Mouse (Mus musculus): ENCODE data around the gene Xxylt1. TPM values are rescaled to one million over a fixed set of nuclear protein-coding genes. Genes with fewer than 3 reads are reported as not detected.

The Xxylt1 gene
- total RNA-seq, 2 experiments from 2014 or later, result 22.2 to 22.6 TPM

DNA sequence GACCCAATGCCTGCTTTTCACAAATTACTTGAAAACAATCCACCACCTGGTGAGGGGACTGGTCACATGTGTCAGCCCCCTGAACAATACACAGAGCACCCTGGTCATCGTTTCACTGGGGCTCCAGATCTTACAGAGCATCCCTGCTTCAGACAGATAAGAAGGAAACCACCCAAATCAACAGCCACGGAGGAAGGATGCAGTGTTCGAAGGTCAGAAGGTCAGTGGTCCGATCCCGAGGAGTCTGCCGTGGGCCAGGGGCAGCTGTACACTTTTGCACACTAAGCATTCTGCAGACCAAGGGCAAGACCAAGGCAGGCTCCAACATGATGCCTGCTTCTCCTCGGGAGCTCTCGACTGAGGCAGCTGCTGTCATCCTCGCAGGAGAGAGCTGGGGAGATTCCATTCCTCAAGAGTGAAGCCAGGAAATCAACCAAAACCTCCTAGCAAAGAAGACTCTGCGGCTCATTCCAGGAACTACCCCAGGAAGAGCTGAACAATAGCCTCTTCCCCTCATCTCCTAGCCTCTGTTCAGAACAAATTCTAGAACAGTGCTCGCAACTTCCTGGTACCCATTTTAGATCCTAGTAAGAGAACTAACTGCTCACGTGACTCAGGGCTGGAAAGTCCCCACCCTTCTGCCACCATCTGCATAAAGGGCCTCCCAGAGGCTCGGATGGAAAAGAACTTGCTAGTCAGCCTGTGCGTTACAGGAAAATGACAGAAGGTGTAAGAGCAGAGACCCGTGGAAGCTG is 14.7 kb downstream of the Xxylt1 start:
- intact Hi-C loops (cut with DNase I), result loop anchor here (5.0 kb wide), 1 partner anchor 89 kb away; no protein-coding TSS in a partner anchor

DNA sequence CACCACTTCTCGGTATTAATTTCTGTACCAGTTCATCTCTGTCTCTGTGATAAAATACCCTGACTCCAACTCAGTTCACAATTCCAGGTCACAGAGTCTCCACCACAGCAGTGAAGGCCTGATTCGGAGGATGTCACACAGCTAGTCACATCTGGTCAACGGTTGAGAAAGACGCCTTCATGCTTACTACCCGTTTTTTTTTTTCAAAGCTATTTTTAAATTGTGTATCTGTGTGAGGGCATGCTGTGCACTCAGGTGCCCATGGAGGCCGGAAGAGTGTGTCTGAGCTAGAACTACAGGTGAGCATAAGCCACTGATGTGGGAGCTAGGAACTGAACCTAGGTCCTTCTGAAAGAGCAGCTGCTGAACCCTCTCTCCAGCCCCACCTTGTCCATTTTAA is 16.4 kb downstream of the Xxylt1 start:
- DNase-seq (ENCODE audit: extremely low spot score in 1 of 2, low spot score in 2 of 2), result no peak
- intact Hi-C loops (cut with DNase I), result loop anchor here (5.0 kb wide), 1 partner anchor 87 kb away; no protein-coding TSS in a partner anchor

More for the DNA sequence above, 14.7 kb downstream of the Xxylt1 start:
- peak in 1 of 2 experiments; percentile 32 for DNase-seq (ENCODE audit: extremely low spot score in 1 of 2, low spot score in 2 of 2)

DNA sequence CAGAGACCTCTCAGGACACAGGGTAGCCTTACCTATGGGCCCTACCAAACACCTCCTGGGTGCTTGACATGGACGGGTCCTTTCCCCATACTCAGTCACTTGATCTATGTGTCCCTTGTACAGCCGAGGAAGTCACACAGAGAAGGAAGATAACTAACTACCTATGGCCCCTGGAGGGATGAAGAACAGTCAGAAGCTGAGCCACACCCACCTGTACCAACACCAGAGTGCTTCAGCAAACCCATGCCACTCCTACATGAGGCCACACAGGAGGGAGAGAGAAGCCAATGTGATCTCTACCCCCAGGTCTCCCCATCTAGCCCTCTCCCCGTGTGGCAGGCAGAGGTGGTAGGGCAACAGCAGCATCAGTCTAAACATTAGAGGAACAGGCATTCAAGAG is 18.3 kb downstream of the Xxylt1 start:
- intact Hi-C loops (cut with DNase I), result no loop called here
- DNase-seq (ENCODE audit: extremely low spot score in 1 of 2, low spot score in 2 of 2), result no peak

DNA sequence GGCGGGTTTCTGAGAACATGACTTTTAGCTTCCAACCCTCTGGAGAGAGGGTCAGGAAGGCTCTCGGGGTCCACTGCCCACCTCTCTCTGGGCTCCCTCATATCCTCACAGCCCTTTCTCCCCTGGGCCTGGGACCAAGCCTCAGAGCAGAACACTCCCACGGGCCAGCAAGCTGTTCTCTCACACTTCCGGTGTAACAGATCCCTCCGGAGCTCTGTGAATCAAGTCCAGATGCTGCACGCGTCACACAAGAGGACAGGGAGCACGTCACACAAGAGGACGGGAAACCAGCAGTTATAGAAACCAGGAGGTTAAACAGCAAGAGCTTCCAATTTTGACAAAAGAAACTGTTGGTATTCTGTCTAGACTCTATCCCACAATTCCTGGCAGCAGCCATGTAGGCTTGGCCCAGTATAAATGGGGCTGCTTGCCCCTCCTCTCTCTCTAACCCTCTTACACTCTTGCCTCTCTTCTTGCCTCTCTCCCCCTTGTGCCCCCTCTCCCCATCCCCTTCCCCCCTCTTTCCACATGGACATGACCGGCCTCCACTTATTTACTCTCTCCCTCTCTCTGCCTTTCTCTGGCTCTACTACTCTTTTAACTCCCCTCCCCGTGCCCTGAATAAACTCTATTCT is 19.9 kb downstream of the Xxylt1 start:
- intact Hi-C loops (cut with DNase I), result no loop called here
- peak in 1 of 2 experiments; percentile 66 for DNase-seq (ENCODE audit: extremely low spot score in 1 of 2, low spot score in 2 of 2)

DNA sequence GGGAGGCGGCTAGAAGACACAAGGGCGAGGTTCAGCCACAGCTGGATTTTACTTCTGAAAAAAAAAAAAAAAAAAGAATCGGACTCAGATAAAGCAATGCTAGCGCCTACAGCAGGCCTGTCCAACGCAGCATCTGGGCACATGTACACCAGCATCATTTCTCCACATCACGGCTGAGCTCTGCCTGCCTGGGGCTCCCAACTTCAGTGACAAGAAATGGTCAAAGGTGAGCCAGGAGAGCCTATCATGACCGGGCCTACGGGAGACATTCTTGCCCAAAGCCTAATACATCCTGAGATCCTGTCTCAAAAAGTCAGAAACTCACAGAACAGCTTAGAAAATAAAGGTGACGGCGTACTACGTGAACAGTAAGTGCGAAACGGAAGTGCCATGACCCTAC is 20.5 kb downstream of the Xxylt1 start:
- DNase-seq (ENCODE audit: extremely low spot score in 1 of 2, low spot score in 2 of 2), result no peak
- intact Hi-C loops (cut with DNase I), result no loop called here

DNA sequence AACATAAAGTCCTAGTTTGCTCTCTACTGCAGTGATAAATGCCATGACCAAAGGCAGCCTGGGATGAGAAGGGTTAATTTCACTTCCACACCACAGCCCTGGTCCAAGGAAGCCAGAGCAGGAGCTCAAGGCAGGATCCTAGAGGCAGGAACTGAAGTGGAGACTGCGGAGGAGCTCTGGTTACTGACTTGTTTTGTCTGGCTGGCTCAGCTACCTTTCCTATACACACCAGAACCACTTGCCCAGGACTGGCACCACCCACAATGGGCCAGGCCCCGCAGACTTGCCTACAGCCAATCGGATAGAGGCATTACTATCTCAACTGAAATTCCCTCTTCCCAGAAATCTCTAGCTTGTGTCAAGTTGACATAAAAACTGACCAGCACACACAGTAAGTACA is 21.0 kb downstream of the Xxylt1 start:
- DNase-seq (ENCODE audit: extremely low spot score in 1 of 2, low spot score in 2 of 2), result no peak
- intact Hi-C loops (cut with DNase I), result no loop called here

DNA sequence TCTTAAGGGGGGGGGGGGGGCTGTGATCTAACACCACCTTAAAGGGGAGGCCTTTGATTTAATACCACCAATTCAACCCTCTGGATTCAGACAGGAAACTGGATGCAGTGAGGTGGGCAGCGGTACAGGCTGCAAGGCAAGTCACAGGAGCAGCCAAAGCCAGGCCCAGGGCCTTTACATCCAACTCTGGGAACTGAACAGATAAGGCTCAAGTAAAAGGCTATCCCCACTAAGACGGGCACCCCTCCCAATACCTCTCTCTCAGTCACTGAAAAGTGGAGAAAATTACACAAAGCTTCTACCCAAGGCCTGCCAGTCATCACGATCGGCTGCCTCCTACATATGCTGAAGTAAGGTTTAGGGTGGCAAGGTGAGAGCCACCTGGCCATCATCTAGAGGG is 21.5 kb downstream of the Xxylt1 start:
- DNase-seq (ENCODE audit: extremely low spot score in 1 of 2, low spot score in 2 of 2), result no peak
- intact Hi-C loops (cut with DNase I), result no loop called here

DNA sequence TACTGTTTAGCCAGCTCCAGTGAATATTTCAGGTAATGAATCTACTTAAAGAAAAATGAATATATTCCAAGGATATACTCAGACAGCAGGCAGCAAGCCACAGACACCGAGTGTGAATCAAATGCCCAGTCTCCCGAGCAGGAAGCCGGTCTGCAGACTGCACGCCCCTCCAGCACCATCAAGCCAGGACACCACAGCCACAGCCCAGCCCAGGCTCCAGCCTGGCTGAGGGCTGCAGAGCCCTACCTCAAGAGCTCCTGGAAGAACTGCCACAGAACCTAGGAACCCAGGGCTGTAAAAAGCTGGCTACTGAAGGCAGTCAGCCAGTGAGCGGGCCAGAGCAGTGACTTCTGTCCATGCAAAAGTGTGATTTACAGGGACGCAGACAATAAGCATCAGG is 28.4 kb downstream of the Xxylt1 start:
- intact Hi-C loops (cut with DNase I), result no loop called here
- DNase-seq (ENCODE audit: extremely low spot score in 1 of 2, low spot score in 2 of 2), result no peak

DNA sequence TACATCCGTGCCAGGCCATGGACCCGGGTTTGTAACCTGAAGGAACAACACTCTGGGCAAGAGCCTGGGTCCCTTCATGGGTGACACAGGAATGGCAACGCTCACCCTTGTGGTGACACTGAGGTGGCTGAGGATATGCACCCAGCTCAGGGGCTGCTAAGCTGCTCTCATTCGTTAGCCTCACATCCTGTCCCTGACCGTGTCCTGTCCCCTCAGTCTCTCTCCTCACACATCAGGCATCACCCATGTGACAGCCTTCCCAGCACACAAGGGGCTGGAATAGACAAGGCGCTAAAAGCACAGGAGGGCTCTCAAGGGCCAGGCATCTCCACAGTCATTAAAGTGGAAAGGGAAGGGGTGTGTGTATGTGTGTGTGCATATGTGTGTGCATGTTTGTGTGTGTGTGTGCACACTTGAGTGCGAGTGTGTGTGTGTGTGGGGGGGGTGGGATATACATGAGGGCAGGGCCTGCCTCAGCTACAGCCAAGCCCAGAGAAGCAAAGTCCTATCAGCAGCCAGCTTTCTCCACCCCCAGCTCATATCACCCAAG is 29.0 kb downstream of the Xxylt1 start:
- intact Hi-C loops (cut with DNase I), result no loop called here
- no peak for DNase-seq (ENCODE audit: extremely low spot score in 1 of 2, low spot score in 2 of 2)

DNA sequence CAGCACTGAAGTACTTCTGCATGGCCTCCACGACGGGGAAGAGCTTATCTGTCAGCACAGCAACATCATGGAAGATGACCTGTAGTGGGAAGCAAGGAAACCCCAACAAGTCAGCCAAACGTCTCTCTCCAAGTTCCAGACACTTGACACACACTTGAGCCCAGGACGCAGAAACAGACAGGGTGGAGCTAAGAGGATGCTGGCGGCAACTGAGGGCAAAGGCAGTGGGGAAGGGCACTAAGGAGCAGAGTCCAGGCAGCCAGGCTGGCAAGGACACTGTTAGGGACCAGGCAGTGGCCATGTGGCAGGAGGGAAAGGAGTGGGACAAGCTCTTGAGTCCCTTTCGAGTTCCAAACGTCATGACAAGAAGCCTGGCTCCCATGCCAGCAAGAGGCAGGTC is 30.5 kb downstream of the Xxylt1 start:
- DNase-seq (ENCODE audit: extremely low spot score in 1 of 2, low spot score in 2 of 2), result no peak
- intact Hi-C loops (cut with DNase I), result no loop called here

DNA sequence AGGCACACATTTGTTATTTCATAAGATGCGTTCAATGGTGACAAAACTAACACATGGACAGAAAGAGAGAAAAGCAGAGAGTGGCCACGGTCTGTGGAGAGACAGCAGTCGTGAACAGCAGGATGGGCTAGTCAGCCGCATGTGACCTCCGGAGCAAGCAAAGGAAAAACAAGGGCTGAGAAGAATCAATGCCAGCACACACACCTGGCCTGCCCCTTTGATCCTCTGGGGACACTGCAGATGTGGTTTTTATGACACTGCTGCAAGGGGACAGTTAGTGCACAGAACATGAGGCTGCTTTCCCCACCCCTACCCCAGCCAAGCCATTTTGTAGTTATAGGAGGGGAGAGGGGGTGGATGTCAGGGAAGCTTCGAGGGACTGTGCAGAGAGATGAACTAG is 33.0 kb downstream of the Xxylt1 start:
- intact Hi-C loops (cut with DNase I), result no loop called here
- no peak for DNase-seq (ENCODE audit: extremely low spot score in 1 of 2, low spot score in 2 of 2)

DNA sequence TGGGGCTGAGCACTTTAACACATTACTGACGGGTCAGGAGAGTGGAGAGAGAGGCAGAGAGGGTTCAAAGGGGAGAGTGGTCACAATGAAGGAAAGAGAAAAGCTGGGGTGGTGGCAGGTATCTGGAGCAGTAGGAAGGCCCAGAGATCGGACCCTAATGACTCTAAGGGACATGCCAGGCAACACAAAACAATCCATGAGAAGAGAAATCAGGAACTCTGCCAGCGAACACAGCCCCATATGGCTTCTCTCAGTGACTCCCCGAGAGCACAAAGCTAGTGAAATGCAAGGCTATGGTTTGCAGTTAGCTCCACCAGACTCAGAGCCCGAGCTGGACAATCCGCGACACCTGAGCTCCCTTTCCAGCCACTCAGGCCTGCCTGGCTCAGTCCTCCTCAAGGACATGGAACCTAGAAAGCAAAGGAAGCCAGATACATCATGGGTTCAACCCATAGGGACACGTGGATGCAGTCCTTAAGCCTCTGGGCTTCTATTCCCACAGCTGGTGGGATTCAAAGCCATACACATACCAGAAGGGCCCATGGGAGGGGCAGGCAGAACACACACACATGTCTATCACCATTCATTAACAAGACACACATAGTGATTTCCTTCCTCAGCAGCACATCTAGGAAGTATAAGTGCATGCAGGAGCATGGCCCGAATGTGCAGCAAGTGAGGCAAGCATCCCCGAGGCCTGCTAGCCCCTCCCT is 33.9 kb downstream of the Xxylt1 start:
- no peak for DNase-seq (ENCODE audit: extremely low spot score in 1 of 2, low spot score in 2 of 2)
- intact Hi-C loops (cut with DNase I), result no loop called here

DNA sequence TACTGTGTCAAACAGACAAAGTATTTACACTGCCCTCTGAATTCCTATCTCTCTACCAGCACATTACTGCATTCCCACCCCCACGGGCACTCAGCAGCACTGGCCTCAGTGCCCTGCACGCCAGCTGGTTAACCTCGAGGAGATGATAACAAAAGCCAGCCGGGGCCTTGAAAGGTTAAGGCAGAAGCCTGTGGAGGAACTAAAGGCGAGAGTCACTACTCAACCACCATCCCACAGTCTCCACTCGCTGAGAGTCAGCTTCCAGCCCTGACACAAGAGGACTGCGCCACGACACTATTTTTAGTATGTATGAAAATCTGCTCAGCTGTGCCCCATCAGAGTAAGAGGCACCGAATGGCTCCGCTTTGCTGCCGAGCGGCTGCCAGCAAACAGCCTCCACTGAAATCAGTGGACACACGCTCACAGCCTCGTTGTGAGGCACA is 35.0 kb downstream of the Xxylt1 start:
- intact Hi-C loops (cut with DNase I), result no loop called here
- no peak for DNase-seq (ENCODE audit: extremely low spot score in 1 of 2, low spot score in 2 of 2)

DNA sequence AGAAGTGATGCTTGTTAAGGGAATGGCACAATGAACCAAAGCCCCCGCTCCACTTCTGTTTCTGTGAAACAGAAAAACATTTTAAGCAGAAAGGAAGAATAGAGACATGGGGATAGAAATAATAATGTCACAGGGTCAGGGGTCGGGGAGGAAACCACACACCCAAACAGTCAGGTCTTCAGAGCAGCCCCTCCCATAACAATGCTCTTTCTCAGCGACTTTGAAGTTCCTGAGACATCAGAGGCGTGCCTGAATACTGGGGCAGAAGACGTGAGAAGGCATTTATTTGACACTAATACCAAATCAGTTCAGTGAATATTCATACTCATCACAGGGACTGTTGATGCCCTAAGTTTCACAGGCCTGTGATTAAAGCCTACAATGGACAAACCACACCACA is 36.0 kb downstream of the Xxylt1 start:
- DNase-seq (ENCODE audit: extremely low spot score in 1 of 2, low spot score in 2 of 2), result no peak
- intact Hi-C loops (cut with DNase I), result no loop called here

DNA sequence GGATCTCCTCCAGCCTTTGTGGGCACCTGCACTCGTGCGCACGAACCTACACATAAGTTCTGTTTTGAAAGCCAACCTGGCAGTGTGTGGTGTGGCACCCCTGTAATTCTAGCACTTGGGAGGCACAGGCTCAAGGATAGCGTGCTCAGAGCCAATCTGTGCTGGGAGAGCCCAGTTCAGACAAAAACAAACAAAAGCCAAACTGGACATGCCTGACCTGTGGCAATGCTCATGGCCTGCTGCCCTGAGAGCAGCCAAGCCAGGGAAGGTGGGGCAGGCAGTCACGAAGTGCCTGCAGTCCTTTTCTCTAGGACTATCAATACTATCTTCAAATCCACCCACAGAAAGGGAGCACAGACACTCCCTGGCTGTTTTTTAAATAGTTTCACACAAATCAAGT is 38.1 kb downstream of the Xxylt1 start:
- intact Hi-C loops (cut with DNase I), result no loop called here
- DNase-seq (ENCODE audit: extremely low spot score in 1 of 2, low spot score in 2 of 2), result no peak

DNA sequence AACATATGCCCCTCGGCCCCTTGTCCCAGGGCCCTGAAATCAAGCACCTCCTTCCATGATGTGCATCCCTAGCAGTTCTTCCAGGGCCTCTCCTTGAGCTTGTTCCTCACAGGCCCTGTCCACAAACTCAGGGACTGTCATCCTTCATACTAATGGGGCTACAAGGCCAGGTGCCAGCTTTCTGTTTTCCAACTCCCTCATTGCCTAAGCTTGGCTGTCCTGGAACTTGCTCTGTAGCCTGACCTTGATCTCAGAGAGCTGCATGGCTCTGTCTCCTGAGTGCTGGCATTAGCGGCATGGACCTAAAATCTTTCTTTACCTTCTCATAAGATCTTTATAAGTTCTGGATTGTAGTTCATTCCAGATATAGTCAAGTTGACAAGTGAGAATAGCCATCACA is 39.7 kb downstream of the Xxylt1 start:
- DNase-seq (ENCODE audit: extremely low spot score in 1 of 2, low spot score in 2 of 2), result no peak
- intact Hi-C loops (cut with DNase I), result no loop called here

DNA sequence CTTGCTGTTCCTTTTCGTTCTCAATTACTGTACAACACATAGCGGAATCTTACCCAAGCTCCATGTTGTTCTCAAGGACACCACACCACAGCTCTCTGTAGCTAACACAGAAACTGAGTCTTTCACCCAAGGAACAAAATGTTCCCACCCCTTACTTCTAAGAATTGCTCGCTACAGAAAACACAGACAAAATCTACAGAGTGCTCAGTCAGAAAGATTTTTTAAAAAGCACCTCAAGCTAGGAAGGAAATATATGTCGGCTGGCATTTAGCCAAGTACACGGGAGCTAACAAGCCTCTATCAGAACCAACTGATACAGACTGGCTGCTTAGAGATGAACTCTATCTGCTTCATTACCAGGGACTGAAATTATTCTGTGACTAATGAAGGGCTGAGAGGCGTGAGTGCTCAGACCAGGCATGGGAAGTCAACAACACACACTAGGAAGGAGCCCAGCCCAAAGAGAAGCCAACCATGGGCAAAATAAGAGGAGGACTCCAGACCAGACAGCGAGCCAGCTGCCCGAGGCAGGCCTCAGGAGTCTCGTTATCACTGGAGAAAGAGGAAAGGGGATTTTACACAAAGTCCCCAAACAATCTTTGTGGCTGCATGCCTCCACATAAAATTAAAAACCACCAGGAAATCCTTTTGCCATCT is 41.3 kb downstream of the Xxylt1 start:
- intact Hi-C loops (cut with DNase I), result no loop called here
- DNase-seq (ENCODE audit: extremely low spot score in 1 of 2, low spot score in 2 of 2), result no peak

DNA sequence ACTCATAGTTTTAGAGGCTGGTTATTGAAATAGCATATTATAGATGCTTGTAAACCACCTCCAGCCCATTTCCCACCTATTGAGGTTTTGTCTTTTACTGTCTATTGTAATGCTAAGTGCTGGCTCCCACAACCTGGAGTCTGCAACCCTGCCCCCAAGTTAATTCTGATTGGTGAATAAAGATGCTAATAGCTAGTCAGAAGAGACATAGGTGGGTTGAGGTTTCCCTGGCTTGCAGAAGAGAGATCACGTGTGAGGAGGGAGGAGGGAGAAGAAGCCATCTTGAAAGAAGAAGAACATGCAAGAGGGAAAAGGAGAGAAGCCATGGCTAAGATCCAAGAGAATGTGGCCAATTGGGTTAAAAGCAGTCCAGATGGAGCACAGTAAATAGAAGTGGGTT is 43.8 kb downstream of the Xxylt1 start:
- intact Hi-C loops (cut with DNase I), result no loop called here
- DNase-seq (ENCODE audit: extremely low spot score in 1 of 2, low spot score in 2 of 2), result no peak

DNA sequence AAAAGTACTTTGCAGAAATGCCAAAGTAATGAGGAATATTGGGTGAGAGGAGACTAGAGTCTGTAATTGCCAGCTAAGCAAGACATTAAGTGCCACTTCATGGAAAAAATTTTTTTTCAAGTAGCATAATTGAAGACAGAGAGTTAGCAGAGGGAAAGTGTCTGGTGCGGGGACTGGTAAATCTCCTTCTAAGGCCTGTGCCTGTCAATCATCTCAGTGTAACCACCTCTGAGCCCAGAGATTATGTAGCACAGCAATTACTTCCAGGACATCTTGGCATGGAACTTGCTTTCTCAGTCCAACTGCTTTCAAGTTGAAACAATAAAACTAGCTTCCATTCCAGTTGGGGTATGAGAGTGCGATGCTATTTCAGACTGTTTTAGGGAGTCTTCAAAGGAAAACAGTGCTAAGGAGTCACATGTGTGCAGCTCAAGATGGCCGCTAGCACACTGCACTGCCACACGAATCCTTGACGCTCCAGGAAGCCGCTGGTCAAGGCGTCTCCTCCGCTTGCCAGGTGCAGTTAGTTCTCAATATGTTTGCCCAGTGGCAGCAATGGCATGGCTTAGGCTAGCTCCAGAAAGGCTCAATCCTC is 45.5 kb downstream of the Xxylt1 start:
- intact Hi-C loops (cut with DNase I), result no loop called here
- no peak for DNase-seq (ENCODE audit: extremely low spot score in 1 of 2, low spot score in 2 of 2)
